Mouse (Mus musculus) megakaryocyte, adult 5-6 weeks (primary cell): ENCODE data around the gene Gcm1. TPM values are rescaled to one million over a fixed set of nuclear protein-coding genes. Genes with fewer than 3 reads are reported as not detected.

Experiments
- ATAC-seq: 2 replicates; pipeline ENCODE4 v1.8.0; 2016; ENCODE audit warnings: mild to moderate bottlenecking, inconsistent platforms; ENCODE audit not compliant: poor library complexity, severe bottlenecking
- total RNA-seq, 2 experiments: library from RNA; stranded (forward) in 1 of 2; stranded (reverse) in 1 of 2; fragments of 153-499, 151-499 nt in 1 of 2; fragments of 221-1000, 200-1000 nt in 1 of 2; gene quantifications; 2 replicates each; pipeline versions ENCODE4 v1.2.3 to v1.2.4; 2015 to 2017

The Gcm1 gene
- total RNA-seq, 2 experiments from 2014 or later = not detected

- ATAC-seq = peak; percentile 56
Measured at GRCm38 (mm10) chr9:78096376-78096775, 44.7 kb downstream of the Gcm1 start.

- peak; percentile 65 for ATAC-seq
Measured at GRCm38 (mm10) chr9:78100956-78101355, 49.2 kb downstream of the Gcm1 start.

GRCm38 (mm10) chr9:78101431-78101830 is 49.7 kb downstream of the Gcm1 start:
- ATAC-seq = peak; percentile 29; the same call in 1 of the 2 replicates

GRCm38 (mm10) chr9:78103965-78104560 is 52.3 kb downstream of the Gcm1 start:
- no peak for ATAC-seq

GRCm38 (mm10) chr9:78104973-78105372 is 53.2 kb downstream of the Gcm1 start:
- ATAC-seq = peak; percentile 33; the same call in 1 of the 2 replicates

GRCm38 (mm10) chr9:78105501-78105932 is 53.8 kb downstream of the Gcm1 start:
- ATAC-seq = no peak

GRCm38 (mm10) chr9:78106821-78107220 is 55.1 kb downstream of the Gcm1 start:
- no peak for ATAC-seq

GRCm38 (mm10) chr9:78107582-78107911 is 55.8 kb downstream of the Gcm1 start:
- ATAC-seq = peak; percentile 3; the same call in 1 of the 2 replicates

GRCm38 (mm10) chr9:78107912-78108795 is 56.4 kb downstream of the Gcm1 start:
- peak; percentile 47 for ATAC-seq

GRCm38 (mm10) chr9:78108796-78109239 is 57.1 kb downstream of the Gcm1 start, which contains the start of the genes Fbxo9 and Ick:
Gene Fbxo9, minus strand, starts transcription at chr9:78109065.
Gene Ick, plus strand, starts transcription at chr9:78109192.
- peak; percentile 76 for ATAC-seq

GRCm38 (mm10) chr9:78109656-78110055 is 57.9 kb downstream of the Gcm1 start:
- ATAC-seq = no peak

- no peak for ATAC-seq
Measured at GRCm38 (mm10) chr9:78111456-78111855, 59.7 kb downstream of the Gcm1 start.

- ATAC-seq = peak; percentile 79
Measured at GRCm38 (mm10) chr9:78112770-78113537, 61.2 kb downstream of the Gcm1 start.

- no peak for ATAC-seq
Measured at GRCm38 (mm10) chr9:78113538-78113885, 61.8 kb downstream of the Gcm1 start.

Other genes with a start within 250 kb of the Gcm1 start
- 45.0 and 49.3 TPM in 2 replicates for gene Elovl5, start 134.6 kb upstream of the Gcm1 start, total RNA-seq (2015)
- 52.0 and 52.8 TPM in 2 replicates for gene Elovl5, start 134.6 kb upstream of the Gcm1 start, total RNA-seq (2017)
- gene Fbxo9, start 57.1 kb downstream of the Gcm1 start, total RNA-seq (2015) = 40.3 and 50.5 TPM in 2 replicates
- 43.8 and 49.2 TPM in 2 replicates for gene Fbxo9, start 57.1 kb downstream of the Gcm1 start, total RNA-seq (2017)
- gene Ick, start 57.3 kb downstream of the Gcm1 start, total RNA-seq (2015) = 3.4 and 6.2 TPM in 2 replicates
- 2.5 and 8.0 TPM in 2 replicates for gene Ick, start 57.3 kb downstream of the Gcm1 start, total RNA-seq (2017)
- 0.27 TPM in 1 of 2 replicates, not detected in the other for gene Gsta4, start 130.8 kb downstream of the Gcm1 start, total RNA-seq (2015)
- not detected in 2 replicates for gene Gsta4, start 130.8 kb downstream of the Gcm1 start, total RNA-seq (2017)
- gene Gsta1, start 178.7 kb downstream of the Gcm1 start, total RNA-seq (2015) = not detected in 2 replicates
- not detected in 2 replicates for gene Gsta1, start 178.7 kb downstream of the Gcm1 start, total RNA-seq (2017)
- not detected in 2 replicates for gene Gm3776, start 205.2 kb downstream of the Gcm1 start, total RNA-seq (2015)
- gene Gm3776, start 205.2 kb downstream of the Gcm1 start, total RNA-seq (2017) = not detected in 2 replicates
- gene Gm10639, start 238.0 kb downstream of the Gcm1 start, total RNA-seq (2015) = not detected in 2 replicates
- gene Gm10639, start 238.0 kb downstream of the Gcm1 start, total RNA-seq (2017) = not detected in 2 replicates